Mouse (Mus musculus) erythroid progenitor cell, adult 5-6 weeks (primary cell): ENCODE data around the gene Synpo2l. TPM values are rescaled to one million over a fixed set of nuclear protein-coding genes. Genes with fewer than 3 reads are reported as not detected.

Source experiments
- ATAC-seq: replicated peaks from 2 replicates; pipeline ENCODE4 v1.8.0; 2016; ENCODE audit warnings: moderate number of reproducible peaks, mild to moderate bottlenecking, moderate TSS enrichment, inconsistent platforms; ENCODE audit not compliant: poor library complexity, low FRiP score, severe bottlenecking
- total RNA-seq, 2 experiments: library from RNA; stranded (forward) in 1 of 2; stranded (reverse) in 1 of 2; fragments of 150-400 nt in 1 of 2; fragments of 186-747, 209-891 nt in 1 of 2; gene quantifications; 2 replicates each; pipeline versions ENCODE4 v1.2.3 to v1.2.4; 2015 to 2017; ENCODE audit warnings: low replicate concordance in 2 of 2

Synpo2l gene
- total RNA-seq, 2 experiments from 2014 or later = not detected

DNA sequence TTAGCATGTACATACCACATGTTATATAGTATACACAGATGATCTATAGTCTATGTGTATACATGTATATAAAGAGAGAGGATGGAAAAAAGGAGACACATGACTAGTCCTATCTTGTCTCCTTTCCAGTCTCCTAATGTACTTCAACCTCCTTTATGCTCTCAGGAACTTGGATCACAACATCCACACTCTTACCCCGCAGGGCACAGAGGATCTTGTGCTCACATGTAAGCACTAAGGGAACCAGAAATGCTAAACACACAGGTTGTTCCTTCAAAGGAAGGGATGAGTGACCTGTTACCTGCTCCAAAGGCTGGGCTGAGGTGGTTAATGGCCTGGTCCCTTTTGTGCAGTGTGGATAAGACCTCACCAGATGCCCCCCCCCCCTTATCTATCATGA lies 55.3 kb downstream of the Synpo2l start:
- no peak for ATAC-seq

DNA sequence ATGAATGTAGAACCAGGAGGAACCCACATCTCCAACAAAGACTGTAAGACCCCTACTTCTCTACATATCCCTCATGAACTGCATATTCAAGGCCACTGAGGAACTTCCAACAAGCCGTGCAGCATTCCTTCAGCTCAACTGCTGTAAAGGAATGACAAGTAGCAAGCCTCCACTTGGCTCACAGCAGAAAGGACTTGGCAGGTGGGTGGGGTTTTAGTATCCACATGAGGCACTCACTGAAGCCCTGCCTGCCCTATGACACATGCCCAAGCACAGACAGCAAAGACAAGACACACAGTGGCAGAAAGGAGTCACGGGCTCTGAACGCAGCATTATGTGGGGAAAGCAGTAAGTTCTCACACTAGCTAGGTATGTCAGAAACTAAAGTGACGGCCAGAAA lies 58.0 kb downstream of the Synpo2l start:
- no peak for ATAC-seq

DNA sequence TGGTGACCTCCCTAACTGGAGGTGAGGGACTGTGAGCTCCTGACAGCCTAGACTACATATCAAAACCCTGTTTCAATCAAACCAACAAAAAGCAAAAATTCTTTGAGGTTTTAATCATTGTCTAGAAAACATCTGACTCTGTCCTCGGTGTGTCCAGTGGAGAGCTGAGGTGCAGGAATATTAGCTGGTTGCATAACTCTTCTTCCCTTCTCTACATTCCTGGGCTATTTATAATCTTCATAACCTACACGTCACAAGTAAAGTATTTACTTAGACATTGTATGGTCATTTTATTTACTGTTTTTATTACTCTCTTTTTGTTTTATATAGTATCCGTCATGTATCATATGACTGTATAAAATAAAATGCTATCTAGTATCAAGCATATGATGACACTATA lies 58.6 kb downstream of the Synpo2l start:
- no peak for ATAC-seq

Other genes with a start within 250 kb of the Synpo2l start
- gene Cfap70, start 216.1 kb downstream of the Synpo2l start, total RNA-seq (2015; ENCODE audit: low replicate concordance) = not detected in 2 replicates
- not detected in 2 replicates for gene Cfap70, start 216.1 kb downstream of the Synpo2l start, total RNA-seq (2017; ENCODE audit: low replicate concordance)
- gene Anxa7, start 188.2 kb downstream of the Synpo2l start, total RNA-seq (2015; ENCODE audit: low replicate concordance) = 59.9 and 88.3 TPM in 2 replicates
- gene Anxa7, start 188.2 kb downstream of the Synpo2l start, total RNA-seq (2017; ENCODE audit: low replicate concordance) = 60.6 and 79.3 TPM in 2 replicates
- gene Mss51, start 171.5 kb downstream of the Synpo2l start, total RNA-seq (2015; ENCODE audit: low replicate concordance) = 8.0 and 20.2 TPM in 2 replicates
- gene Mss51, start 171.5 kb downstream of the Synpo2l start, total RNA-seq (2017; ENCODE audit: low replicate concordance) = 5.6 and 15.4 TPM in 2 replicates
- 246 and 256 TPM in 2 replicates for gene Ppp3cb, start 121.8 kb downstream of the Synpo2l start, total RNA-seq (2015; ENCODE audit: low replicate concordance)
- 136 and 181 TPM in 2 replicates for gene Ppp3cb, start 121.8 kb downstream of the Synpo2l start, total RNA-seq (2017; ENCODE audit: low replicate concordance)
- gene Usp54, start 27.3 kb downstream of the Synpo2l start, total RNA-seq (2015; ENCODE audit: low replicate concordance) = 4.0 and 8.4 TPM in 2 replicates
- gene Usp54, start 27.3 kb downstream of the Synpo2l start, total RNA-seq (2017; ENCODE audit: low replicate concordance) = 4.7 and 5.5 TPM in 2 replicates
- gene Myoz1, start 11.8 kb downstream of the Synpo2l start, total RNA-seq (2015; ENCODE audit: low replicate concordance) = not detected in 2 replicates
- gene Myoz1, start 11.8 kb downstream of the Synpo2l start, total RNA-seq (2017; ENCODE audit: low replicate concordance) = not detected in 2 replicates
- 53.3 and 56.2 TPM in 2 replicates for gene Sec24c, start 6.0 kb upstream of the Synpo2l start, total RNA-seq (2015; ENCODE audit: low replicate concordance)
- 34.0 and 80.6 TPM in 2 replicates for gene Sec24c, start 6.0 kb upstream of the Synpo2l start, total RNA-seq (2017; ENCODE audit: low replicate concordance)
- 5.9 and 10.1 TPM in 2 replicates for gene Fut11, start 26.6 kb upstream of the Synpo2l start, total RNA-seq (2015; ENCODE audit: low replicate concordance)
- 6.0 and 10.7 TPM in 2 replicates for gene Fut11, start 26.6 kb upstream of the Synpo2l start, total RNA-seq (2017; ENCODE audit: low replicate concordance)
- 61.6 and 64.1 TPM in 2 replicates for gene Chchd1, start 34.7 kb upstream of the Synpo2l start, total RNA-seq (2015; ENCODE audit: low replicate concordance)
- 14.1 and 65.5 TPM in 2 replicates for gene Chchd1, start 34.7 kb upstream of the Synpo2l start, total RNA-seq (2017; ENCODE audit: low replicate concordance)
- gene Zswim8, start 39.2 kb upstream of the Synpo2l start, total RNA-seq (2015; ENCODE audit: low replicate concordance) = 59.5 and 62.5 TPM in 2 replicates
- gene Zswim8, start 39.2 kb upstream of the Synpo2l start, total RNA-seq (2017; ENCODE audit: low replicate concordance) = 29.8 and 30.5 TPM in 2 replicates
- gene Ndst2, start 66.2 kb upstream of the Synpo2l start, total RNA-seq (2015; ENCODE audit: low replicate concordance) = 81.8 and 146 TPM in 2 replicates
- gene Ndst2, start 66.2 kb upstream of the Synpo2l start, total RNA-seq (2017; ENCODE audit: low replicate concordance) = 27.3 and 33.1 TPM in 2 replicates
- 6.7 and 7.2 TPM in 2 replicates for gene Camk2g, start 125.7 kb upstream of the Synpo2l start, total RNA-seq (2015; ENCODE audit: low replicate concordance)
- 3.6 and 6.9 TPM in 2 replicates for gene Camk2g, start 125.7 kb upstream of the Synpo2l start, total RNA-seq (2017; ENCODE audit: low replicate concordance)
- 2.5 TPM in 1 of 2 replicates, not detected in the other for gene Plau, start 168.3 kb upstream of the Synpo2l start, total RNA-seq (2015; ENCODE audit: low replicate concordance)
- gene Plau, start 168.3 kb upstream of the Synpo2l start, total RNA-seq (2017; ENCODE audit: low replicate concordance) = 1.6 and 2.1 TPM in 2 replicates